Mouse (Mus musculus): ENCODE data around the gene Fhad1.

GRCm38 (mm10) chr4:142053261-142053660, 38.4 kb upstream of the Fhad1 start:
- TF ChIP-seq POLR2A (IDR thresholded peaks at IDR 0.05; ENCODE audit: insufficient read depth, low read length) (no peak), CTCF (IDR thresholded peaks at IDR 0.05; ENCODE audit: low read depth, low read length) (no peak)

Data from ES-Bruce4 (cell line).